Mouse (Mus musculus) forebrain, embryonic 12.5 days (tissue): ENCODE results near the gene Arf3. TPM values are rescaled to one million over a fixed set of nuclear protein-coding genes. Genes with fewer than 3 reads are reported as not detected.

Experiments
- ATAC-seq: fragments of 200-750 bp; cut with Nextera tagmentation; 2 replicates; pipeline ENCODE4 v1.8.0; 2017; ENCODE audit warnings: moderate TSS enrichment; ENCODE audit not compliant: low FRiP score
- H3K27ac ChIP-seq: fragments of 300-500 bp; sonication (generic); 2 replicates; pipeline ENCODE4 v1.5.1; 2016; ENCODE audit warnings: mild to moderate bottlenecking
- H3K27me3 ChIP-seq: fragments of 300-500 bp; sonication (generic); 2 replicates; pipeline ENCODE4 v1.6.1; 2016; ENCODE audit warnings: mild to moderate bottlenecking
- H3K36me3 ChIP-seq: fragments of 300-500 bp; sonication (generic); replicated peaks from 2 replicates; pipeline ENCODE4 v1.6.1; 2016; ENCODE audit warnings: mild to moderate bottlenecking
- H3K4me1 ChIP-seq: fragments of 300-500 bp; sonication (generic); 2 replicates; pipeline ENCODE4 v1.6.1; 2016
- H3K4me2 ChIP-seq: fragments of 300-500 bp; sonication (generic); 2 replicates; pipeline ENCODE4 v1.6.1; 2016; ENCODE audit warnings: mild to moderate bottlenecking, moderate library complexity
- H3K4me3 ChIP-seq: fragments of 300-500 bp; sonication (generic); replicated peaks from 2 replicates; pipeline ENCODE4 v1.5.1; 2016; ENCODE audit warnings: mild to moderate bottlenecking
- H3K9ac ChIP-seq: fragments of 300-500 bp; sonication (generic); 2 replicates; pipeline ENCODE4 v1.6.1; 2016; ENCODE audit warnings: mild to moderate bottlenecking
- H3K9me3 ChIP-seq: fragments of 300-500 bp; sonication (generic); 2 replicates; pipeline ENCODE4 v1.6.1; 2016
- WGBS: fragments of 180-500 bp; shearing (Covaris S2); methylation state at CpG from one replicate; pipeline ENCODE4 v1.1.7; 2016; 5-methylcytosine and 5-hydroxymethylcytosine counted together
- polyA plus RNA-seq: library from polyadenylated mRNA; unstranded; fragments of >200 nt; fragmentation: Nextera tagmentation; extraction: Ambion mirVana; gene quantifications from 2 replicates; pipeline ENCODE4 v1.2.1, GENCODE M21; 2016

Gene Arf3
- polyA plus RNA-seq, 1 experiment from 2014 or later, result 58.3 TPM

- peak; percentile 84 for ATAC-seq
- Histone ChIP-seq H3K9me3 (no peaks in the 10 kb centered on the region), H3K27ac (no peak overlapping the region), H3K4me1 (peaks cover 12% of the 10 kb centered on the region), H3K36me3 (no peaks in the 10 kb centered on the region), H3K27me3 (peaks cover 56% of the 10 kb centered on the region), H3K4me2 (peak overlapping the region; percentile 65), H3K9ac (peak overlapping the region; percentile 48), H3K4me3 (peak overlapping the region; percentile 39)
- 4% methylated on average over 40 of the region's 40 CpGs for WGBS
Measured at GRCm38 (mm10) chr15:98699190-98700105, 63.6 kb downstream of the Arf3 start.

GRCm38 (mm10) chr15:98696216-98696615 lies 66.8 kb downstream of the Arf3 start:
- H3K4me3 ChIP-seq, result no peak overlapping the region
- H3K27ac ChIP-seq, result no peak overlapping the region
- no peaks in the 10 kb centered on the region for H3K36me3 ChIP-seq
- H3K9ac ChIP-seq, result no peak overlapping the region
- no peak for ATAC-seq
- no peaks in the 10 kb centered on the region for H3K9me3 ChIP-seq
- WGBS, result 60% methylated on average over 8 of the region's 8 CpGs
- H3K4me1 ChIP-seq, result peaks cover 25% of the 10 kb centered on the region
- no peak overlapping the region for H3K4me2 ChIP-seq
- peaks cover 26% of the 10 kb centered on the region for H3K27me3 ChIP-seq

GRCm38 (mm10) chr15:98695726-98696125 lies 67.3 kb downstream of the Arf3 start:
- Histone ChIP-seq H3K4me2 (no peak overlapping the region), H3K4me1 (peaks cover 30% of the 10 kb centered on the region), H3K27ac (no peak overlapping the region), H3K9me3 (no peaks in the 10 kb centered on the region), H3K4me3 (no peak overlapping the region), H3K9ac (no peak overlapping the region), H3K36me3 (no peaks in the 10 kb centered on the region), H3K27me3 (peaks cover 21% of the 10 kb centered on the region)
- WGBS, result 66% methylated on average over 9 of the region's 9 CpGs
- no peak for ATAC-seq

GRCm38 (mm10) chr15:98692171-98692715 lies 70.8 kb downstream of the Arf3 start:
- 63% methylated on average over 11 of the region's 11 CpGs for whole genome bisulfite sequencing
- H3K4me3 ChIP-seq, result no peak overlapping the region
- no peak overlapping the region for H3K27ac ChIP-seq
- peaks cover 6% of the 10 kb centered on the region; the same call in 1 of the 2 replicates for H3K27me3 ChIP-seq
- no peak for ATAC-seq
- H3K9ac ChIP-seq, result no peak overlapping the region
- H3K9me3 ChIP-seq, result no peaks in the 10 kb centered on the region
- peaks cover 31% of the 10 kb centered on the region for H3K4me1 ChIP-seq
- no peaks in the 10 kb centered on the region for H3K36me3 ChIP-seq
- no peak overlapping the region for H3K4me2 ChIP-seq

GRCm38 (mm10) chr15:98691486-98692147 lies 71.4 kb downstream of the Arf3 start:
- peak; percentile 68; the same call in 1 of the 2 replicates for ATAC-seq
- Histone ChIP-seq H3K27ac (peak overlapping the region; percentile 61; the same call in 1 of the 2 replicates), H3K4me2 (peak overlapping the region; percentile 30)

GRCm38 (mm10) chr15:98689682-98690081 lies 73.3 kb downstream of the Arf3 start:
- 87% methylated on average over 2 of the region's 2 CpGs for WGBS
- no peak overlapping the region for H3K27ac ChIP-seq
- no peak overlapping the region for H3K4me3 ChIP-seq
- no peak overlapping the region for H3K4me2 ChIP-seq
- no peak for ATAC-seq
- H3K27me3 ChIP-seq, result no peaks in the 10 kb centered on the region
- peaks cover 31% of the 10 kb centered on the region for H3K4me1 ChIP-seq
- H3K36me3 ChIP-seq, result no peaks in the 10 kb centered on the region
- H3K9ac ChIP-seq, result no peak overlapping the region
- no peaks in the 10 kb centered on the region for H3K9me3 ChIP-seq

More at GRCm38 (mm10) chr15:98691486-98692147, 71.4 kb downstream of the Arf3 start:
- H3K9me3 ChIP-seq, result no peaks in the 10 kb centered on the region
- H3K4me1 ChIP-seq, result peaks cover 31% of the 10 kb centered on the region
- WGBS, result 5% methylated on average over 7 of the region's 7 CpGs
- H3K27me3 ChIP-seq, result peaks cover 6% of the 10 kb centered on the region; the same call in 1 of the 2 replicates
- H3K9ac ChIP-seq, result peak overlapping the region; percentile 18; the same call in 1 of the 2 replicates
- no peaks in the 10 kb centered on the region for H3K36me3 ChIP-seq
- no peak overlapping the region for H3K4me3 ChIP-seq

Other genes with a start within 250 kb of the Arf3 start
- gene Kansl2, start 228.9 kb downstream of the Arf3 start, polyA plus RNA-seq, result 178 and 183 TPM in 2 replicates
- 61.2 and 63.2 TPM in 2 replicates for gene Ccnt1, start 192.3 kb downstream of the Arf3 start, polyA plus RNA-seq
- gene 4930415O20Rik, start 192.2 kb downstream of the Arf3 start, polyA plus RNA-seq, result not detected in 2 replicates
- gene Adcy6, start 153.1 kb downstream of the Arf3 start, polyA plus RNA-seq, result 12.9 and 14.2 TPM in 2 replicates
- gene Cacnb3, start 132.4 kb downstream of the Arf3 start, polyA plus RNA-seq, result 77.1 and 80.4 TPM in 2 replicates
- 23.9 and 24.1 TPM in 2 replicates for gene Ddx23, start 100.3 kb downstream of the Arf3 start, polyA plus RNA-seq
- 3.9 TPM in 2 replicates for gene Rnd1, start 85.8 kb downstream of the Arf3 start, polyA plus RNA-seq
- gene Ccdc65, start 55.0 kb downstream of the Arf3 start, polyA plus RNA-seq, result 1.5 and 1.7 TPM in 2 replicates
- gene Fkbp11, start 35.0 kb downstream of the Arf3 start, polyA plus RNA-seq, result 6.2 and 8.5 TPM in 2 replicates
- gene Wnt10b, start 14.9 kb upstream of the Arf3 start, polyA plus RNA-seq, result 0.18 and 0.24 TPM in 2 replicates
- 0.18 and 0.61 TPM in 2 replicates for gene Wnt1, start 26.6 kb upstream of the Arf3 start, polyA plus RNA-seq
- gene Ddn, start 46.3 kb upstream of the Arf3 start, polyA plus RNA-seq, result 0.22 TPM in 1 of 2 replicates, not detected in the other
- gene Prkag1, start 68.3 kb upstream of the Arf3 start, polyA plus RNA-seq, result 85.2 and 89.4 TPM in 2 replicates
- gene Kmt2d, start 108.0 kb upstream of the Arf3 start, polyA plus RNA-seq, result 12.5 and 12.7 TPM in 2 replicates
- 20.1 and 23.3 TPM in 2 replicates for gene Rhebl1, start 131.3 kb upstream of the Arf3 start, polyA plus RNA-seq
- gene Dhh, start 135.3 kb upstream of the Arf3 start, polyA plus RNA-seq, result 0.45 and 0.51 TPM in 2 replicates
- 30.6 and 41.5 TPM in 2 replicates for gene Lmbr1l, start 155.0 kb upstream of the Arf3 start, polyA plus RNA-seq
- 1,790 and 1,867 TPM in 2 replicates for gene Tuba1b, start 171.4 kb upstream of the Arf3 start, polyA plus RNA-seq
- not detected in 2 replicates for gene Gm49450, start 190.3 kb upstream of the Arf3 start, polyA plus RNA-seq
- gene Tuba1a, start 190.5 kb upstream of the Arf3 start, polyA plus RNA-seq, result 7,386 and 7,785 TPM in 2 replicates